Mouse (Mus musculus) midbrain, embryonic 14.5 days (tissue): Measurements from ENCODE around the gene Lyzl4. TPM values are rescaled to one million over a fixed set of nuclear protein-coding genes. Genes with fewer than 3 reads are reported as not detected.
A peak's percentile ranks its signal among the peaks of the same experiment; 100 is the strongest.

ENCODE experiments used
- ATAC-seq: fragments of 200-750 bp; cut with Nextera tagmentation; 2 replicates; pipeline ENCODE4 v1.8.0; 2017; ENCODE audit warnings: moderate number of reproducible peaks, moderate library complexity; ENCODE audit not compliant: low FRiP score, low TSS enrichment
- DNase-seq: peaks from one replicate; pipeline ENCODE4 v3.0.0-alpha.2; 2015
- H3K27ac ChIP-seq: fragments of 300-500 bp; sonication (generic); replicated peaks from 2 replicates; pipeline ENCODE4 v1.5.1; 2014; ENCODE audit warnings: mild to moderate bottlenecking, low read depth, low read length, moderate library complexity
- H3K27me3 ChIP-seq: fragments of 300-500 bp; sonication (generic); 2 replicates; pipeline ENCODE4 v1.6.1; 2014; ENCODE audit warnings: low read length, control low read depth, mixed read lengths; ENCODE audit not compliant: control insufficient read depth, insufficient read depth
- H3K36me3 ChIP-seq: fragments of 300-500 bp; sonication (generic); 2 replicates; pipeline ENCODE4 v1.6.1; 2014; ENCODE audit warnings: low read length, control low read depth; ENCODE audit not compliant: control insufficient read depth, insufficient read depth
- H3K4me1 ChIP-seq: fragments of 300-500 bp; sonication (generic); 2 replicates; pipeline ENCODE4 v1.6.1; 2014; ENCODE audit warnings: mild to moderate bottlenecking, antibody characterized with exemption, low read length, control low read depth; ENCODE audit not compliant: control insufficient read depth, insufficient read depth
- H3K4me2 ChIP-seq: fragments of 300-500 bp; sonication (generic); 2 replicates; pipeline ENCODE4 v1.6.1; 2014; ENCODE audit warnings: mild to moderate bottlenecking, low read length, moderate library complexity
- H3K4me3 ChIP-seq: fragments of 300-500 bp; sonication (generic); replicated peaks from 2 replicates; pipeline ENCODE4 v1.5.1; 2014; ENCODE audit warnings: low read depth, low read length
- H3K9ac ChIP-seq: fragments of 300-500 bp; sonication (generic); replicated peaks from 2 replicates; pipeline ENCODE4 v1.6.1; 2014; ENCODE audit warnings: mild to moderate bottlenecking, low read length, moderate library complexity
- H3K9me3 ChIP-seq: fragments of 300-500 bp; sonication (generic); 2 replicates; pipeline ENCODE4 v1.6.1; 2016; ENCODE audit warnings: low read length, control low read depth, mixed read lengths; ENCODE audit not compliant: control insufficient read depth
- WGBS: fragments of 180-500 bp; shearing (Covaris S2); extraction: QIAGEN DNeasy Blood & Tissue Kit; methylation state at CpG from one replicate; pipeline ENCODE4 v1.1.7; 2014; 5-methylcytosine and 5-hydroxymethylcytosine counted together
- polyA plus RNA-seq: library from polyadenylated mRNA; unstranded; fragments of >200 nt; fragmentation: Nextera tagmentation; extraction: Ambion mirVana; gene quantifications from 2 replicates; pipeline ENCODE4 v1.2.1, GENCODE M21; 2014

The Lyzl4 gene
- polyA plus RNA-seq, result not detected in 2 replicates

DNA sequence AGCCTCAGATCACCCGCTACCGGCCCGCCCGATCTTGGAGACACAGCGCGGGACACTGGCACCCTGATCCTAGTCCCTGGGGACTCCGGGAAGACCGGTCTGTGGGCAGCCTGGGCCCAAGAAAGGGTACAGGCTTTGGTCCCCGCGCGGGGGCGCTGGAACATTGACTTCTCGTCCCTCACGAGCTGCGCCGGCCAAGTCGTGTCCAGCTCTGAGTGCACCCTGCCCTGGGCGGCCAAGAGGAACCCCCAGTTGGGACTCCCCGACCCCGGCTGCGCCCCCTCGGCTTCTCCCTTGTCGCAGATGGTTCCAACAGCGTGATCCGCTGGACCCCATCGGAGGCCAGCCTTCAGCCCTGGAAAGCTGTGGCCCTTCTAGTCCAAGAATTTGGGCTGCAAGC, at the start of gene Lyzl4:
Lyzl4 (minus strand) TSS at position 96 of the 400 bp plus-strand sequence.
- no peaks in the 10 kb centered on the region for H3K36me3 ChIP-seq
- no peak within 1 kb of the TSS for H3K27ac ChIP-seq
- H3K9ac ChIP-seq, result peak within 1 kb of the TSS; percentile 62
- peak; percentile 65; the same call in 1 of the 2 replicates for ATAC-seq
- H3K4me1 ChIP-seq, result peaks cover 16% of the 10 kb centered on the region
- DNase-seq, result peak; percentile 82
- 1% methylated on average over 26 of the region's 26 CpGs for WGBS
- peak within 1 kb of the TSS; percentile 48 for H3K4me3 ChIP-seq
- H3K4me2 ChIP-seq, result peak within 1 kb of the TSS; percentile 89
- peaks cover 40% of the 10 kb centered on the region for H3K27me3 ChIP-seq
- H3K9me3 ChIP-seq, result no peaks in the 10 kb centered on the region

DNA sequence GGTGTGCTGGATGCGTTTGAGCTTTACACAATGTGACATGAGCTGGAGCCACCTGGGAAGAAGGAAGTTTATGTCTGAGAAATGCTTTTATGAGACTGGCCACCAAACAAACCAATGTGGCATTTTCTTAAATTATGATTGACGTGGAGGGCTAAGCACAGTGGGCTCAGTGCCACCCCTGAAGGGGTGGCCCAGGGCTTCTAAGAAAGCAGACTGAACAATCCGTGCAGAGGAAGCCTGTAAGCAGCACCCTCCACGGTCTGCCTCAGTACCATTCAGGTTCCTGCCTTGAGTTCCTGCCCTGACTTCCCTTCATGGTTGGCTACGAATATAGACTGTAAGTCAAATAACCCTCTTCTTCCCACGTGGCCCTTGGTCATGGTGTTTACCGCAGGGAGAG, 48.8 kb upstream of the Lyzl4 start:
- no peak for DNase-seq
- no peak overlapping the region for H3K4me3 ChIP-seq
- peak overlapping the region; percentile 21; the same call in 1 of the 2 replicates for H3K9ac ChIP-seq
- H3K36me3 ChIP-seq, result peaks cover 53% of the 10 kb centered on the region
- peaks cover 21% of the 10 kb centered on the region for H3K4me1 ChIP-seq
- peak overlapping the region; percentile 53 for H3K4me2 ChIP-seq
- no peaks in the 10 kb centered on the region for H3K9me3 ChIP-seq
- peak; percentile 44; the same call in 1 of the 2 replicates for ATAC-seq
- 65% methylated on average over 7 of the region's 7 CpGs for WGBS
- H3K27ac ChIP-seq, result peak overlapping the region; percentile 83
- H3K27me3 ChIP-seq, result no peaks in the 10 kb centered on the region

DNA sequence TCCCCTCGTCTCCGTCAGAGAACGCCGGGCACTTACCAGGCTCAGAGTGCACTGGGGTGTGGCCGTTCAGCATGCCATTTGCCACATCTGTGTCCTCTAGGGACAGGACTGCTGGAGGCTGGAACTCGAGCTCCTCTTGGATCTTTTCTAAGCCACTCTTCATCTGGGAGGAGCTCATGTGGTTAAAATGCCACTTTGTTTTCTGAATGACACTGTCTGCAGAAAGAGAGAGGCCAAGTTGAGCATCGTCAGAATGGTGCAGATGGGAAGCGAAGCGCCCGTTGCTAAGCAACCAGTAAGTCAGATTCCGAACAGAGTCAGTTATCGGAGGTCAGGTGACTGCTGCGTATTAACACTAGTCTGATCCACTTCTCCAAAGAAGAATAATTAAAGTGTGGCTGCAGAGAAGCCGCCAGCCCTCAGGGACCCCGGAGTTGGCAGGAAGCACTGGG, 48.3 kb upstream of the Lyzl4 start:
- WGBS, result 12% methylated on average over 15 of the region's 15 CpGs
- H3K27ac ChIP-seq, result peak overlapping the region; percentile 83
- DNase-seq (peak; percentile 90), ATAC-seq (peak; percentile 88)
- peak overlapping the region; percentile 24 for H3K4me3 ChIP-seq
- H3K36me3 ChIP-seq, result peaks cover 53% of the 10 kb centered on the region
- H3K27me3 ChIP-seq, result no peaks in the 10 kb centered on the region
- no peaks in the 10 kb centered on the region for H3K9me3 ChIP-seq
- peak overlapping the region; percentile 53 for H3K4me2 ChIP-seq
- H3K9ac ChIP-seq, result peak overlapping the region; percentile 21; the same call in 1 of the 2 replicates
- peaks cover 21% of the 10 kb centered on the region for H3K4me1 ChIP-seq

DNA sequence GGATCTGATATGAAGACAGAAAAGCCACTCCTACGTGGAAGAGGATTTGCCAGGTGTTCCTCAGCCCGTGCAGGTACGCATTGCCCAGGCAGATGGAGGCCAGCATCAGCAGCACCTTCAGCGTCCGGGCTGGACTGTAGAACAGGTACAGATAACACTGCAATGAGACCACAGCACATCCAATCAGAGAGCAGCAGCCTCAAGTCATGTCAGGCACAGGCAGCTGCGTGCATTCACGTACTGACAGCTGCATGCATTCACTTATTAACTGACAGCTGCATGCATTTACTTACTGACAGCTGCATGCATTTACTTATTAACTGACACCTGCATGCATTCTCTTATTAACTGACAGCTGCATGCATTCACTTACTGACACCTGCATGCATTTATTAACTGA, 42.8 kb upstream of the Lyzl4 start:
- H3K4me3 ChIP-seq, result no peak overlapping the region
- H3K4me2 ChIP-seq, result no peak overlapping the region
- no peak overlapping the region for H3K27ac ChIP-seq
- H3K9ac ChIP-seq, result no peak overlapping the region
- no peak for ATAC-seq
- peaks cover 64% of the 10 kb centered on the region for H3K36me3 ChIP-seq
- no peaks in the 10 kb centered on the region for H3K27me3 ChIP-seq
- 78% methylated on average over 7 of the region's 7 CpGs for WGBS
- DNase-seq, result no peak
- no peaks in the 10 kb centered on the region for H3K9me3 ChIP-seq
- peaks cover 5% of the 10 kb centered on the region for H3K4me1 ChIP-seq

DNA sequence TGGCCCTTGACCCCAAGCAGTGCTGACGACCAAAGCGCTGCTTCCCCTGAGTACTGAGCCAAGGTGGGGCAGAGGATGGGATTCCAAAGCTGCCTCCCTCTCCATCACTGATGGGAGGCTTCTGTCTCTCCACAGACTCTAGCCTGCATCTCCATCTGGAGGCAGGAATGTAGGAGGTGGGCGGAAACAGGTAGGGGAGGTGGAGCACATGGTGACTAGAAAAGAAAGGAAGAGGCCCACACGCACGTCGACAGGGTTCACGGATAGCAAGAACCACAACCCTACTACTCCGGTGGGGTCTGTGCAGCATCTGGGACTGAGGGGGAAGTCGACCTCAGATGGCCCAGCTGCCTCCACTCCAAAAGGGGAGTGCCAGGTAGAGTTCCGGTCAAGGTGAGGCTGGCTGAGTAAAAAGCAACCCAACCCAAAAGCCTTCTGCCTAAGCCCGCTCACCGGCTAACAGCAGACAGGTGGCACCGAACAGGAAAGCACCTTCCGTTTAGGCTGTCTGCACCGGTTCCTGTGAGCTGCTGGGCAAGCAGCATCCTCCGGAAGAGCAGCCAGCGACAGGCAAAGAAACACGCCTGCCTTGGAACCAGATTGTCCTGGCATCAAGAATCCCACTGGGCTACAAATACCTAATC, 40.3 kb upstream of the Lyzl4 start:
- ATAC-seq, result no peak
- no peaks in the 10 kb centered on the region for H3K27me3 ChIP-seq
- 82% methylated on average over 18 of the region's 18 CpGs for WGBS
- H3K9ac ChIP-seq, result no peak overlapping the region
- H3K9me3 ChIP-seq, result no peaks in the 10 kb centered on the region
- no peak overlapping the region for H3K27ac ChIP-seq
- H3K4me1 ChIP-seq, result no peaks in the 10 kb centered on the region
- H3K36me3 ChIP-seq, result peaks cover 47% of the 10 kb centered on the region
- H3K4me2 ChIP-seq, result no peak overlapping the region
- no peak for DNase-seq
- H3K4me3 ChIP-seq, result no peak overlapping the region

DNA sequence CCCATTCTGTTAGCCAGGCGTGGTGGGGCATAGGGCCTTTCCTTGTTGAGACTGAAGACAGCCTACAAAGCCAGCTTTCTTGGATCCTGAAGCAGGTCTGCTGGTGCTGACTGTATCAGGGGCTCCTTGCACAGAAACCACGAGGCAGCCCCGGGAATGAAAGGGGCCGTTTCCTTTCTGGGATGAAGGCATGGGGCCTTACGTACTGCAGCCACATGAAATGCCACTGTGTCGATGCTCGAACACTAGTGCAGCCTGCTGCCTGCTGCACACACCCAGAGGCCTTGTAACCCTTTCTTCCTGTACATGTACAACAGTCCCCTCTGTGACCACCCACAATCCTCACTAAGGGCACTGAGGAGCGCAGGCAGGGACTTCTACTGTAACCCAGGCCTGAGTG, 39.3 kb upstream of the Lyzl4 start:
- H3K9ac ChIP-seq, result no peak overlapping the region
- WGBS, result 85% methylated on average over 8 of the region's 8 CpGs
- no peaks in the 10 kb centered on the region for H3K9me3 ChIP-seq
- ATAC-seq (no peak), DNase-seq (no peak)
- no peak overlapping the region for H3K4me2 ChIP-seq
- no peak overlapping the region for H3K27ac ChIP-seq
- no peaks in the 10 kb centered on the region for H3K4me1 ChIP-seq
- H3K36me3 ChIP-seq, result peaks cover 45% of the 10 kb centered on the region
- no peaks in the 10 kb centered on the region for H3K27me3 ChIP-seq
- H3K4me3 ChIP-seq, result no peak overlapping the region

DNA sequence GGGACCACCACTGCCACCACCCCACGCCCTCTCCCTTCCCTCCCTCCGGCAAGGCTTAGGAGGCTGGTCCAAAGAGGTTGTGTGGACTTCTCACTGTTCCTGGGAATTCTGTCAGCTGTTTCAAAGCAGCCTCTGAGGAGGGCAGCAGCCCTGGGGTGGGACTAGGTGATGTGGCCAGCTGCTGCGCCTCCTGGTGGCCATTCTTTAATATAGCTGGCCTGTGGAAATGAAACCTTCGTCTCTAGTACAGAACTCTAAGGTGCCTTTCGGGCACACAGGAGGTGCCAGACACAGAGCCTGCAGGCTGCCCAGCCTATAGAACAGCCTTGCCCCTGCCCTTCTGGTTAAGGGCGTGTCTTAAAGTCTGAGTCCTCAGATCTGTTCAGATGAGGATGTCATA, 37.7 kb upstream of the Lyzl4 start:
- peaks cover 32% of the 10 kb centered on the region for H3K36me3 ChIP-seq
- DNase-seq, result peak; percentile 80
- H3K4me3 ChIP-seq, result no peak overlapping the region
- no peak overlapping the region for H3K27ac ChIP-seq
- H3K27me3 ChIP-seq, result no peaks in the 10 kb centered on the region
- no peak overlapping the region for H3K4me2 ChIP-seq
- H3K9ac ChIP-seq, result no peak overlapping the region
- H3K4me1 ChIP-seq, result no peaks in the 10 kb centered on the region
- no peaks in the 10 kb centered on the region for H3K9me3 ChIP-seq
- ATAC-seq, result peak; percentile 62; the same call in 1 of the 2 replicates
- WGBS, result 21% methylated on average over 6 of the region's 6 CpGs

DNA sequence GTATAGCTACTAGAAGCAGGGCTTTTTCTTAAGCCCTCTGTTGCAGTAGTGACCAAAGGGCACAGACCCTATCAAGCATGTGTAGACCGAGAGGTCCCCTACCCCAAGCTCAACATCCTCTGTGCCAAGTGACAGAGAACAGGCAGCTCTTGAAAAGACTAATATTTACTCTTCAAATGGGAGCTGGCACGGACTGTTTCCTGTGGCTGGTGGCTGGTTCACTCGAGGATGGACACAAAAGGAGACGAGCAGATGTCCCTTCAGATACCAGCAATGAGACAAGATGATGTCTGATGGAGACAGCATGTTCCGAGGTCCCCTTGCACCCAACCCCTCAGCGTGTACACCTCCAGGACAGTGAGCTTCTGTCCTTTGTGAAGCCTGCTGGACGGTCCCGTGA, 35.6 kb upstream of the Lyzl4 start:
- Histone ChIP-seq H3K4me3 (no peak overlapping the region), H3K9me3 (no peaks in the 10 kb centered on the region), H3K27ac (no peak overlapping the region), H3K9ac (no peak overlapping the region), H3K36me3 (peaks cover 13% of the 10 kb centered on the region), H3K4me1 (no peaks in the 10 kb centered on the region), H3K27me3 (no peaks in the 10 kb centered on the region), H3K4me2 (no peak overlapping the region)
- 83% methylated on average over 8 of the region's 8 CpGs for WGBS
- ATAC-seq (no peak), DNase-seq (no peak)

DNA sequence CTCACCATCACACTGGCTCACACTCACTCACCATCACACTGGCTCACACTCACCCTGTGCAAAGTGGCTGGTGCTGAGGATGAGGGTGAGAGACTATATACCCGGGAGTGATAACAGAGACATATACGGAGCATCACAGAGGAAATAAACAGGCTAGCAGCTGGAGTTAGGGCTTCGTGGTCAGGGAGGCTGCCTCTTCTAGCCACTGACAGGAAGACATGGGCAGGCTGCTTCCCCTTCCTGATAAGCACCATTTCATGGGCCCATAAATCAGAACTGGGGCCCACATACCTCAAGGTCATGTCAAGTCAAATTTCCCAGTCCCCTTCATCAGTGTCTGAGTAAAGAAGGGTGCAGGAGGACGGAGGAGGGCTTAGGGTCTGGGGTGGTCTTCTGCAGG, 35.2 kb upstream of the Lyzl4 start:
- Histone ChIP-seq H3K9me3 (no peaks in the 10 kb centered on the region), H3K27me3 (no peaks in the 10 kb centered on the region), H3K4me1 (no peaks in the 10 kb centered on the region), H3K36me3 (peaks cover 9% of the 10 kb centered on the region), H3K4me3 (no peak overlapping the region), H3K27ac (no peak overlapping the region), H3K4me2 (no peak overlapping the region), H3K9ac (no peak overlapping the region)
- DNase-seq (no peak), ATAC-seq (no peak)
- WGBS, result 85% methylated on average over 4 of the region's 4 CpGs
